Mouse (Mus musculus) lung, postnatal 4 days (tissue): ENCODE results near the gene Ikzf3.

Experiments used
- DNase-seq, 2 experiments: peaks; one replicate each; pipeline ENCODE4 v3.0.0; 2021

Ikzf3 gene

DNA sequence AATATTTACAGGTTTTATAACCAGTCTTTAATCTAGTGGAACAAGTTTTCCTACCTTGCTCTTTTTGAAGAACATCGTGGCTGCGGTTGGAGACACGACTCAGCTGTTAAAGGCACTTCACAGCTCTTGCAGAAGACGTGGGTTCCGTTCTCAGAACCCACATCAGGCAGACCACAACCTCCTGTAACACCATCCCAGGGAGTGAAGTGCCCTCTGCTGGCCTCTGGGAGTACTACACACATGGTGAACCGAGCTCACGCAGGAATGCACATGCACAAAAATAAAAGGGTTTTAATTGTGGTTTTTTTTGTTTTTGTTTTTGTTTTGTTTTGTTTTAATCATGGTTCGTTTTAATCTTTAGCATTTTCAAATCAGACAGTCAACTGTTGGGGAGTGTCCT is 22.5 kb upstream of the Ikzf3 start:
- no peak for DNase-seq

DNA sequence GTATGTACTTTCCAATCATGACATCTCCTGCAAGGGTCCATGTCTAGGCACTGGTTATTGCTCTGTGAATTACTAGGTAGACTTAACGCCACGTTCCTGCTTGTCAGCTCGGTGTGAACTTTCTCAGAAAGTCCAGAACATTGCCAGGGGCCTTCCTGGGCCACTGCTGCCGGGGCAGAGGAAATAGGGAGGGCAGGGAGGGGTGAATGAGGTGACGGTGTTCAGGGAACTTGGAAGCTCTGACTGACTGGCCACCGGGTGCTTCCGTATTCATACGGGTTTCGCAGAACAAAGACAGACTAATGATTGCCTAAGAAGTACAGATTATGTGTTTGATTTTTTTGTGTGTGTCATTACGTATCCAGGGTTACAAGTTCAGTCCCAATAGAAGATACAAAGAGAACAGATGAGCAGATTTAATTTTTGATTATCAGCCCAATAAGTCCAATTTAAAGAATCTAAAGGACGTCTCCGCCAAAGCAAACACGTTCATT is 18.1 kb upstream of the Ikzf3 start:
- no peak for DNase-seq

DNA sequence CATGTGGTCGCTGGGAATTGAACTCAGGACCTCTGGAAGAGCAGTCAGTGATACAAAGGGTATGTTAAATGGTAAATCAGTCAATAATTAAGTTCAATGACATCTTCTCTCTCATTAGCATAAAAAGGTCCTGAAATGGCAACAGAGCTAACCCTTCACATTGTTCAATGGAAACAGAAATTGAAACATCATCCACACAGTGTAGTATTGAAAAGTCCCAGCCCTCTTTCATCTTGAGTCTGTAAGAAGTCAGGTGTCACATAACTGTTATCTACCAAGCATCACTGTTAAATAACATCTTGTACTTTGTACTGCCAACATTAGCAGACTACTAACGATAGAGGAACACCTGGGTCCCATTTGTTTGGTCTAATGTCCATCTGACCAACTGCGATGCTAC is 17.2 kb upstream of the Ikzf3 start:
- DNase-seq, result no peak

DNA sequence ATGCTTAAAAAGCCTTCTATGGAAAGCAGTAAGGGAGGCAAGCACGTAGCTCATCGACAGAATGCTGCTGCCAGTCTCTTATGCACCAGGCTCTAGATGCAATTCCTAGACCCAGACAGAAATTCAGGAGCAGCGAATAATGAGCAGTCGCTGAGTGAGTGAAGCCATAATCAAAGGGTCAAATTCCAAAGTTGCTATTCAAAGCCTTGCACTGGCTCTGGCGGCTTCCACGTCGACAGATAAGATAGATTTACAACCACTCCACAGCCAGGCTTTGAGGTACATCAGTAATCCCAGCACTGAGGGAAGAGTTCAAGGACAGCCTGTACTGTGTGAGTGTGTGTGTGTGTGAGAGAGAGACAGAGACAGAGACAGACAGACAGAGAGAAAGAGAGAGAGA is 15.1 kb upstream of the Ikzf3 start:
- DNase-seq, result no peak

DNA sequence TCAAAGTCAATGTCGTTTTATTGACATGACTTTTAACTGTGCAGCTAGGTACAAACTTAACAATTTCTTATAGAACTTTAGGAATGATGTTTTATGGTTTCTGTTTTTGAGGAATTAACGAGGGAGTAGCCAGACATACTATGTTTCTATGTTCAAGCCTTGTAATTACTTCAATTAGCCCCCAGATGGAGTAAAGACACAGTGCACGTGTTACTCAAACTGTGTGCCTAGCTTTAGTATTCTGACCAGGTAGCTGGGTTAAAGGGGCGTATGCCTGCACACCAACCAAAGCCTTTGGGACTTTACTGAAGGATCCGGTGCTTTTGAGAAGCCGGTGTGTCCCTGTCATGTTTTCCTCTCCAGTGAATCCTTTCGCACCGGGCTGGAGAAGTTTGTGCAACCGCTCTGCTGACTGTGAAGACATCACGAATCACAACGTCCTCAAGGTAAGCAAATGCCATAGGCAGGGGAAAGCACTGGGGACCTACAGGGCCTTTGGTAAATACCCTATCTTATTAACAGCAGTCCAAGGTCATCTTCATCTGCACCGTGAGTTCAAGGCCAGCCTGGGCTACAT is 9.4 kb upstream of the Ikzf3 start:
- no peak for DNase-seq

DNA sequence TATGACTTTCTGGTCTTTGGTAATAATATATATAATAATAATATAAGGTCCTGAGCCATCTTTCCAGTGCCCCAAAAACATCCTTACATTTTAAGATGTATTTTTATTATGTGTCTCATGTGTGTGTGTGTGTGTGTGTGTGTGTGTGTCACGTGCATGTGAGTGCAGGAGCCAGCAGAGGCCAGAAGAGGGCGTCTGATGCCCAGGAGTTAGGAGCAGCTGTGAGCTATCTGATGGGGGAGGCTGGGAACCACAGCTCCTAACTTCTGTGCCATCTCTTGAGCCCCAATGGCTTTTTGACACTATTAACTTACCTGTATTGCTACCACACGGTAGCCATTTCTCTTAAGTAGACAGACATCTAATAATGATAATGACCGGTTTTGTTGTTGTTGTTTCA is 8.1 kb upstream of the Ikzf3 start:
- DNase-seq, result no peak

DNA sequence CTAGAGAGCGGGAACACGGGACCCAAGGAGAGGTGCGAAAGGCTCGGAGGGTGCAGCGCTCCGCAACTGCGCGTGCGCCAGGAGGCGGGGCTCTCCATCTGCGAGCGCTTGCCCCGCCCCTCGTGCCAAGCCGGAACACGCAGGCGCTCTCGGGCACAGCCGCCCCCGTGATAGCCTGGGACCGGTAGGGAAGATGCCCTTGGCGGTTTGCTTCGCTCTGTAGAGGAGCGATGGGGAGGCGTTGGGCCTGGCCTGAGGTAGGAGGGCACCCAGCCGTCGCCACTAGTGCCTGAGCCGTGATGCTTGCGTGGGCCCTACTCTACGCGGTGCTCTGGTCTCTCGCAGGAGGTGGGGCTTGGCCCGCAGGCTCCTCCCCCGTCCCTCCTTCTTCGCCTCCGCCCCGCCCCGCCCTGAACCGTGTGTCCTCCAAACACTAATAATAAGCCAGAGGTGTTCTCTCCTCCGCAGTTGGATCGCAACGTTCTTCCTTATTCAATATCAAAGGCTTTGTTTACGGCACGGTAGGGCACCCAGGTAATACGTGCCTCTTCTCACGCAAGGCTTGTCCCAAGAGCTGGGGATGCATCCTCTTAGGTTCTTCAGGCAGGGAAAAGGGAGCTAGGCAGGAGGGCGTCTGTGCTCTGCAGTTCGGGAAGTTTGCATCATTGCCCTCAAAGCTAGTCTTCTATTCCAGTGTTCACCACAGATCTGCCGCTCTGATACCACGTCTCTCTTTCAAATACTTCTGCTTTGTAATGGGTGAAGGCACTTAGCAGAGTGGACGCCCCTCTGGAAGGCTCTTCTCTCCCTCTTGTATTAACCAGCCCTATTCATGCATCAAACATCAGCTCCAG is 5.4 kb upstream of the Ikzf3 start, which contains the start of gene Zpbp2:
TSS of gene Zpbp2 (plus strand) at position 123 of the 854 bp plus-strand sequence.
- DNase-seq, result peak; percentile 91 to 92

DNA sequence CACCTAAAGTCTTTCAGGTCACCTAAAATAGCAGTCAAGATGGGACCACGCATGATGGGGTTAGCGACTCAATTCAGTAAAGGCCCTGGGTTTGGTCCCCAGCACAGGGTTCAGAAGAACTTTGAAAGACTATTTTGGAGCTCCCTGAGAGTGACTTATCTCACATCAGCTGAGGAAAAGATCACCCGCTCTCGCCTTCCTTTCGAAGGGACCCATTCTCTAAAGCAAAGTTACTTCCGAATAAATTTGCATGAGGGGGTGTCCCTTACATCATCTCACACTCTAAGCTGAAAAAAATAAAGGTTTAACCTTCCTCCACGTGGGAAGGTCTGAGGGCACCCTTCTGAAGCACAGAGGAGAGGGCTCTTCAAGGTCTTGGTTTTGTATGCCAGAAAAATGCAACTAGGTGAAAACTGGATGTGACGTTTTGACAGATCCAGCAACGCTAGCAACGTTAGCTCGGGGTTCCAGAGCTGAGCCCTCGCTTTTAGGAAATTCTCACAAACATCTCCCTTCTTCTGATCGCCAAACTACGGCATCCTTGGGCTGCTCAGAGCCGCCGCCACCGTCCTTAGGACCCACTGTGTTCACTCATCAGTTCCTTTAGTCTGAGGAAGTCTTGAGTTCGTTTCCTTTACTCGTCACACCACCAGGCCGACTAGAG is 4.6 kb upstream of the Ikzf3 start:
- DNase-seq, result peak in 1 of 2 experiments; percentile 9

DNA sequence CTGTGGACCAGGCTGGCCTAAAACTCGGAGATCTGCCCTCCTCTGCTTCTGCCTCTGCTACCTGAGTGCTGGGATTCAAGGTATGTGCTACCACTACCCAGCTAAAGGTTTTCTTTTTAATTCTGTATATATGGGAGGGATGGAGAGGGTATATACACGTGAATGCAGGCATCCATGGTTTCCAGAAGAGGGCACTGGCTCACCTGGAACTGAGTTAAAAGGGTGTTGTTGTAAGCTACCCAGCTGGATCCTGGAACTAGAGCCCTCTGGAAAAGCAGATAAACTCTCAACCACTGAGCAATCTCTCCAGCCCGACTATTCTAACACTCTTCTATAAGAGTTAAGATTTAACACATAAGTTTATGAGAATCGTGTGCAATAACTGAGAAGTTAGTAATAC is 3.5 kb upstream of the Ikzf3 start:
- no peak for DNase-seq

DNA sequence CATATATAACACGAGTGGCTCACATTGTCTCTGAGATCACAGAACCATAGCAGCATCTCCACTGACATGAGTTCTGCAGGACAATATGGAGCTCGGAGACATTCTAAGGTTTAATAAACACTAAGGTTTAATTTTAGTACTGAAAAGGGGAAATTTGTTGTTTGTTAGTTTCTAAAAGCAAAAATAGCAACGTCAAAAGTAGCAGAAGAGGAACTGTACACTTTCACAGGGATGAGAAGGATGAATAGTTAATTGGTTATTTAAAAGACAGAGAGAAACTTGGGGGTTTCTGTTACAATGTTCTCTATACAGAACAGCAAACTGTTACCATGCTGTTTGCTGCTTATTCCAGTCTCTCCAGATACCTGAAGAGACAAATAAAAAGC is 1.5 kb upstream of the Ikzf3 start:
- no peak for DNase-seq

DNA sequence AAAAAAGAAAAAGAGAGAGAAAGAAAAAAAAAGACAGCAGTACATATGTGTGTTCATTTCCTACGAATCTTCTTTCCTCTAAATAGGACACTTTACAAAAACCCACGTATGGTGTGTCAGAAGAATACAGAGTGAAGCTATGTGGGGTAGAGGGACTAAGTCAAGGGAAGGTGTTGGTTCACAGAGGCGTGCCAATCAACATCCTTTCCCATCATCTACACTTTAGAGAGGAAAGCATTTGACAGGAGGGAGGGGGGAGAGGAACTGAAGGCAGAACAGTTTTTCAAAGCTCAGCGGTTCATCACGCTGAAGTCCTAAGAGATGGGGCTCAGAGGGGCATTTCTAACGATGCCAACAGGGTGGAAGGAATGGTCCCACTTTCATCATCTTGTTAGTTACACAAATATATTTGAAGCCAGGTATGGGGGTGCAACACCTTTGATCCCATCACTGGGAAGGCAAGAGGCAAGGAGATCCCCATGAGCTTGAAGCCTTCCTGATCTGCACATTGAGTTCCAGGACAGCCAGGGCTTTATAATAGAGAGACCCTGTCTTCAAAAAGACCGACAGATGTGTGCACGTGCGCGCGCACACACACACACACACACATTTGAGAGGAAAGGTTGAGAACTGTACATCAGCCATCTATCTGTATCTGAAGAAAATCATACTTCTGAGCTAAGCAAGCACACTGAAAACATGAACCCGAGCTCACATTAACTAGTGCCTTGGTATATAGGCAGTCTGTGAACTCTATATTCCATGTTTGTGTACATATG is 887 bp upstream of the Ikzf3 start:
- DNase-seq, result no peak

DNA sequence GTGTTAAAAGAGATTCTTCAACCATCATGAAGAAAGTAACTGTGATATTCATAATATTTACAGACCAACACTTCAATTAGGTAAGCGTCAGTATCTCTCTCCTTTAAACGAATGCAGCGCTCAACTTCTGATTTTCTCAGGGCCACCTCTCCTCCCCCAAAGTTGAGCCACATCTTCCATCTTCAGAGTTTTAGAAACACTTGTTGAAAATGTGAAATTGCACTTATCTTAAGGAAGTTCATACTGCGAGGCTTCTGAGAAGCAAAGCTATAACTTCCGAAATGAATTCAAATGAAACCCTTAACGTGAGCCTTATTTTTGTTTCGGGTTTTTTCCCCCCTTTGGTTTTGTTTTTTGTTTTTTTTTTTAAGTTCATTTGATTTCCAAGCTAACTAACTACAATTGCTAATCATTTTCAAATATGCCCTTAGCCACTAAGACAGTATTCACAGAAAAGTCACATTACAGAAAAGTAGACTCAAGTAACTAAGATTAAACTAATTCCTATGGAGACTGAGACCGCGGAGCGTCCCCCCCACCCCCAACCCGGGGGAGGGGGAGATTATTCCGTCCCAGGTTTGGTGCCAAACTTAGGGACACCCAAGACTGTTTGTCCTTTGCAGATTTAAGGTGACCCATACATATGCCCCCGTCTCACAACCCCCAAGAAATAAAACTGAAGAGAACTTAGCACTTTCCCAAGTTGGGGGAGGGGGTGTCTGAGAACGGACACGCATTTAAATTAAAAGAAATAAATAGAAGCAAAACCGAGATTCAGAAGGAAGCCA is 747 bp downstream of the Ikzf3 start:
- no peak for DNase-seq

DNA sequence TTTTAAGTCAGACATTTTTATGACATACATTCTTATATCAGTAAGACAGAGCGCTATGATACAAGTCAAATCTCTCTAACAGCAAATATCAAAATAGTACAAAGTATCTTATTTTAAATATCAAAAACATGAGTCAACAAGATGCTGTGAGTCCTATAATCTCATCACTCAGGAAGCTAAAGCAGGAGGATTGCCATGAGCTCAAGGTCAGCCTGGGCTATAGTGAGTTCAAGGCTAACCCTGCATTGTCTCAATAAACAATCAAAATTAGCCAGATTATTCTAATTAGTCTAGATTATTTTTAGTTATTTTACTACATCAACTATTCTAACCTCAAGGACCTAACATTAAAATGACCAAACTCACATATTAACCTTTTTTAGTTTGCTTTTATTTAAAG is 2.4 kb downstream of the Ikzf3 start:
- no peak for DNase-seq

DNA sequence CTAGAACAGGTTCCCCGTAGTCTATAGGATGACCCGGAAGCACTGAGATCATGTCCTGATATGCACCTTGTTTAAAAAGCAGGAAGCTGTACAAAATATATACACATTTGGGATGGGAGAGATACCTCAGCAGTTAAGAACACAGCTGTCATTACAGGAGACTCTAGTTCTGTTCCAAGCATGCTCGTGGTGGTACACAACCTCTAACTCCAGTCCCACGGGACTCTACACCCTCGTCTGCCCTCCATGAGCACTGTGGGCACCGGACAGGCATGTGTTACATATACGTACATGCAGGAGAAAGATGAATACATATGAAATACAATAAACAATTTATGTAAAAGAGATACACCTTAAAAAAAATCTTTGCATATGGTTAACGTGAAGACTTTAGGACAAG is 3.3 kb downstream of the Ikzf3 start:
- DNase-seq, result no peak

DNA sequence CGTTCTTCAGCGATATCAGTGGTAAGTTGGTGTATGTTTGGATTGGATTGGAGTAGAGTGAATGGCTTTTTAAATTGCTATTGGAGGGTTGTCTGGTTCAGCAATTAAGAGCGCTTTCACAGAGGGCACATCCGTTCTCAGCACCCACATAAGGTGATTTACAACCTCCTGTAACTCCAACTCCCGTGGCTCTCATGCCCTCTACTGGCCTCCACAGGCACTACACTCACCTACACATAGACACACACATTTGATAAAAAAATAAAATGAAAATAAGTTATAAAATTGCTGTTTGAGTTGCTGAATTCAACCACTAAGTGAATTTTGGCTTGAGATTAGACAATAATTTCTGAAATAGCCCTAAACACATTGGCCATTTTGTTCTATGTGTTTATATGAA is 5.5 kb downstream of the Ikzf3 start:
- no peak for DNase-seq

DNA sequence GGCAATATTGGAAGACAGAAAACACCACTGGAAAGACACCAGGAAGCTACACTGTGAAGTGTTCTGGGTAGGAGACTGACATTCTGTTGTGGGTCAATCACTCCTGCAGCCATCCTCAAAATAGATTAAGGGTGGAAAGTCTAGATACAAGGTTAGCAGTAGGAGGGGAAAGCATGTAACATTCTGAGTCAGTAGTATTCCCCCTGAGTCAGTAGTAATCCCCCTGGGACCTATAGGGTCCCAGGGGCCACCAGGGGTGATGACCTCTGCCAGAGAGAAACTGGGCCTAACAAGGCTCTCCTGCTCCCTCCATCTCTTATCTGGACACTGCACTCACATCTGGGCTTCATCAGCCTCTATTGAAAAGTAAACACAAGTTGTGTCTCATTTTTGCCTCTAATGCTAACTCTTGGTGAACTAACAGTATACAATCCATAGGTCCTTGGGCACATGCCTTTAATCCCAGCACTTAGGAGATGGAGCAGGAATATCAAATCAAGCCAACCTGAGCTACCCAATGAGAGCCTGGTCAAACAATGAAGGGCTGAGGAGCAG is 8.3 kb downstream of the Ikzf3 start:
- DNase-seq, result no peak

DNA sequence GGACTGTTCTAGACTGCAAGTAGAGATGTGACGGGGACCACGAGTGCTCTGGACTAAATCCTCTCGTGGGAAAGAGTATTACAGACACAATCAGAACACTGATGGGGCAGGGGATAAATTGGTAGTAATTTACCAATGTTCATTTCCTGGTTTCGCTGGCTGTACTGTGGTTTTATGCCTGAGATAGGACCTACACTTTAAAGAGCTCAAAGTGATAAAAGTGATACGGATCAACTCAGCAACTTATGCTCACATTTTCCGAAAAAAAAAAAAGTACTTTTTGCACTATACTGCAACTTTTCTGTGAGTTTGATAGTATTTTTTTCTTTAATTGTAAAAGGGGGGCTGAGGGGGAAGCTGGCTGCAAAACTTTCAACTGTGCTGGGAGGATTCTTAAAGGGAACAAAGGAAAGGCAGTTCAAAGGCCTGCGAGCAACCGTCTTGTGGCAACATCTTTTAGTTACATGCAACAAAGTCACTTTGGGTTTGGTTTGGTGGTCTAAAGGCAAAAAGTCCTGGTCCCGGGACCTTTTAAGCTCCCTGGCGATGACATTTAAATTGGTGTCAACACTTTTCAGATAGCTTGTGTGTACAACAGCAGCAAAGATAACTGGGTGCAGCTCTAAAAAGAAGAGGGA is 18.9 kb downstream of the Ikzf3 start:
- DNase-seq, result no peak

DNA sequence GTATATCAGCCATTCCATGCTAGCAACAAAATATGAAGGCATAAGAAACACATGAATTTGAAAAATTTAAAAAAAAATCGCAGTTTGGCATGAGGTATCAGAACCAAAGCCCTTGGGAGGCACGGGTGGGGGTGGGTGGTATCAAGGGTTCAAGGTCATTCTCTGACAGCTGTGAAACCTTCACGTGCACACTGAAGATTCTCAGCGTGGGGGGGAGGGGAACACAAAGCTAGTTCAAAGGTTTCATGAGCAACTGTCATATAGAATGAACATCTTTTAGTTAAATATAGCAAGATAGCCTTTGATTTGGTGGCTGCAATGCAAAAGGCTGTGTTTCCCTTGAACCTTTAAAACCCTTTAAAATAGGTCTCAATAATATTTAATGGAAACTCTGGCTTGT is 20.7 kb downstream of the Ikzf3 start:
- no peak for DNase-seq

DNA sequence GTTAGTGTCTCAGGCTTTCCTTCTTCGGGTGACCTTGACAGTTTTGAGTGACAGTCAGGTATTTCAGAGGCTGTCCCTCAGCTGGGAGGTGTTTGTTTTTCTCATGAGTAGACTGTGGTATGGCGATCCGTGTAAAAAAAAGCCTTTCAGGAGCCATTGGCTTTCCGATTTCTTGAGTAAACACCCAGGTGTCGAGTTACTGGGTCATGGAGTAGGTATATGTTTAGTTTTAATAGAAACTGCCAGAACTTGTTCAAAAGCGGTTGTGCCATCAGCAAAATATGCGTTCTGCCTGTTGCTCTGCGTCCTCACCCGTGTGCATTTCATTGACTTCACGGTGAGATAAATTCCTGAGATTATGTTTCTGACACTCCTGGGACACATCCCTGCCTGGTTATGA is 25.4 kb downstream of the Ikzf3 start:
- DNase-seq, result no peak

DNA sequence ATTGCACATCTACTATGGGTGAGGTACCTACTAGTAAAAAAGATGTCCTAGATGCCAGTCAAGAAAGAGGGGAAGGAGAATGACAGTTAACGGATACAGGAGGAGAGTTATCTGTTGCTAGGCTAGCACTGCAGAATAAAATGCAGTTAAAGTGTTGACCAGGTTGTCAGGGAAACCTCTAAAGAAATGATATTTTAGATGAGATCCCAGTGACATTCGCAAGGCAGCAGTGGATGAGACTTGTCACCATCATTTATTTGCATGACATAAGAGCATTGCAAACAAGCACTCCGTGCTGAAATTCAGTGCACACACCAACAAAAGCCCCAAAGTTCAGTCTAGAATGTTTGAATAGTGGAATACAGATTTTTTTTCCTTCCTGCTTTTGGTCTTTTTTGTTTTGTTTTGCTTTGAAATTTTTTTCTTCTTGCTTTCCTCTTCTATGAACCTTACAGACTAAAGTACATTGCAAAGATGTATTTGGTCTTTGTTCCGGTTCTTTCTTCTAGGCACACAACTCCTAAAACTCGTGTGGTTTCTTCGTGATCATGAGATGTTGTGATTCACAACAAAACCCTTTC is 32.4 kb downstream of the Ikzf3 start:
- no peak for DNase-seq

DNA sequence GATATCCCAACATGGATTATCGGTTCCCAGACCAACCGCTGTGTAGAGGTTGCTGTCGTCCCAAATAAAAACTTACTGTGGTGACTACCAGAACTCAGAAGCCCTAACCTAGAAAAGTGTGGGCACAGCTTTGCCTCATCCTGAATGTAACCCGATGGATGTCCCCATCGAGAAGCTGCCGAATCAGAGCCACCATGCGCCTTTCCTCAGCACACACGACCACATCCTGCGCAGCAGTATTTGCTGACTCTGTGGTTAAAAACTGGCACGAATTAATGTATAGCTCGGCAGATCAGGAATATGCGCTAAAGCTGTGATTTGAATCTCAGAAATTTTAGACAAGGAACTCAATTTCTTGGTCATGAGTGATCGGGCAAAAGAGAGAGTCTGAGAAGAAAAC is 33.0 kb downstream of the Ikzf3 start:
- no peak for DNase-seq
